Mouse (Mus musculus): ENCODE measurements around the gene Pcp4l1. TPM values are rescaled to one million over a fixed set of nuclear protein-coding genes. Genes with fewer than 3 reads are reported as not detected.

Gene Pcp4l1
- total RNA-seq, 1 experiment from 2014 or later, result 0.29 TPM

DNA sequence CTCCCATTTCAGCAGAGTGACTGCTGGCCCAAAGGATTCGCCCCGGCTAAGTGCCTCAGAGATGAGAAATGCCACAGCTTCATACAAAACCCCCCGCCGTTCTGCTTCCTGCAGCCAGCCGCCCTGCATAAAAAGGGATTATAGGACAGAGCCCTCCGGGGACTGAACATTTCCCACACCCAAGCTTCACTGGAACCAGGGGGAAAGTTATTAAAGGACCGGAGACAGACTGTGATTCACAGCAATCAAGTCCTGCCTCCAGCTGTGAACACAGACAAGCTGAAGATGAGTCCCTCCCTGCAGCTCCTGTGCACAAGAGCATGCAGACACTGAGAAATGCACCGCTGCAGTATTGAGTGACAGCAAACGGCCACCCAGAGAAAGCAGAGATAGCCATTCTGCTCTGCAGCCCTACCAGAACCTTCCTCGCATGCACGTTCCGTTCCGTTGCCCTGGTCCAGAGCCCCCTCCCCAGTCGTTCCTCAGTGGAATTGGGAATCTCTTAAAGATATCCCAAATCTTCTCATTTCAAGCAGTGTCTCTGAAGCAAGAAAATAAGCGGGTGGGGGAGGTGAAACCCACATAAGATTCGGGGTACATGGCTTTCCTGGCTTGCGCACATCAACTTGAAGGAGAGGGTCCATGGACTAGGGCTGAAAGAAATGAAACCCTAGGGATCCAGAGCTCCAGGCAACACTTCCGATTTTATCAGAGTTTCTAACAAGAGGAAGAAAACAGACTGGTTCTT is 2.8 kb downstream of the Pcp4l1 start:
- ATAC-seq (replicated peaks; ENCODE audit: insufficient number of reproducible peaks, low FRiP score, low TSS enrichment, poor library complexity, severe bottlenecking), result no peak

- ATAC-seq (replicated peaks; ENCODE audit: insufficient number of reproducible peaks, low FRiP score, low TSS enrichment, poor library complexity, severe bottlenecking), result no peak
Observed at GRCm38 (mm10) chr1:171192283-171192682, 3.8 kb downstream of the Pcp4l1 start.

DNA sequence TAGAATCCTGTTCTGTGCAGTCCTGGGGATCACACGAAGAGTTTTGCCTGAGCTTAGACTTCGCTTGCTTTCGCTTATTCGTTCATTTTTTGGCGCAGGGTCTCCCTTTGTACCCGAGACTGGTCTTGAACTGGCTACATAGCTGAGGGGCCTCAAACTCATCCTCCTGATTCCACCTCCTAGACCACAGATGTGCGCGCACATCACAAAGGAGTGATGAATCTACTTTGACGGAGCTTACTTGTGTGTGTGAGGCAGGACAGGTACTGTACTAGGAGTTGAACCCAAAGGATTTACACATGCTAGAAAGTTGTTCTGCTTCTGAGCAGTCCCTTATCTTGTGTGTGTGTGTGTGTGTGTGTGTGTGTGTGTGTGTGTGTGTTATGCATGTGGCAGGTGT is 5.2 kb downstream of the Pcp4l1 start:
- no peak for ATAC-seq (replicated peaks; ENCODE audit: insufficient number of reproducible peaks, low FRiP score, low TSS enrichment, poor library complexity, severe bottlenecking)

DNA sequence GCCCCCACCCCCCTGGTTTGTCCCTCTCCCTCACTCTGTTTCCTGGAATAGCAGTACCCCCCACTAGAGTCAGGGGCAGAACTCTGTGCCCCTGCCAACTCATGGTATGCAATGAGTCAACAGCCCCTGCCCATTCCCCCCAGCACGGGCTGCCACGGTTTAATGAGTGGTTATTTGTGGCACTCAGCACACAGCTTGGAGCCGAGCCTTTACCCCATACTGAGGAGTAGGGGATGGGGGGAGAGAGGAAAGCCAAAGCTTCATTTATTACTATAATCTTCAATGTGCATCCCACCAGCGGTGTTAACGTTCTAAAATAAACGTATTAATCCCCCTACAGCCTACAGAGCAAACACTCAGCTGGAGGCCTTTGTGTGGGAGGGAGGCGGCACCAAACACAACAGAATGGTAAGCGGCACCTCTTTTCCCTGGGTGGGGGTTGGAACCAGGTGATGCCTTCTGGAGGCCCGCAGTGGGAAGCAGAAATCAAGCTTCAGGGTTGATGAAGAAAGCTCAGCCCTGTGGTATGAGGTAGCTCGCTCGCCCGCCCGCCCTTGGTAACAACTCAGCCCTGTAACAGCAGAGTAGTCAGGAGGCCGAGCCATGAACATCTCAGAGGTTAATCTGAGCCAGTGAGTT is 6.5 kb downstream of the Pcp4l1 start:
- ATAC-seq (replicated peaks; ENCODE audit: insufficient number of reproducible peaks, low FRiP score, low TSS enrichment, poor library complexity, severe bottlenecking), result no peak

DNA sequence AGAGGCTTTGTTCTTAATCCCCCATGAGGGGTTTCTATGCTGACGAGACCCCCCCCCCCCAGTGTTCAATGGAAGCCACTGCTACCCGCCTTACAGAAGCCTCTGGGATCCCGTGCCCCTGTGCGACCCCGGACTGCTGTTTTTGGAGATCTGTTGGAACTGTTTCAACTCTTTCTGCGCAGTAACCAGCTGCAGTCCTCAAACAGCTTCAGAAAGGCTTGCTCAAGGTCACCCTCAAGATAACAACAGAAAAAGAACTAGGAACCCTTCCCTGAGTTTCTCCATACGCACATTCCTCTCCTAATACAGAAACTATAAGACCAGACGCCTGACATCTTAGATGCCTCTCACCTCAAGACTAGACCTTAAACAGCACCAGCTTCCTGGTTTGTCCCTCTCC is 7.0 kb downstream of the Pcp4l1 start:
- ATAC-seq (replicated peaks; ENCODE audit: insufficient number of reproducible peaks, low FRiP score, low TSS enrichment, poor library complexity, severe bottlenecking), result no peak

DNA sequence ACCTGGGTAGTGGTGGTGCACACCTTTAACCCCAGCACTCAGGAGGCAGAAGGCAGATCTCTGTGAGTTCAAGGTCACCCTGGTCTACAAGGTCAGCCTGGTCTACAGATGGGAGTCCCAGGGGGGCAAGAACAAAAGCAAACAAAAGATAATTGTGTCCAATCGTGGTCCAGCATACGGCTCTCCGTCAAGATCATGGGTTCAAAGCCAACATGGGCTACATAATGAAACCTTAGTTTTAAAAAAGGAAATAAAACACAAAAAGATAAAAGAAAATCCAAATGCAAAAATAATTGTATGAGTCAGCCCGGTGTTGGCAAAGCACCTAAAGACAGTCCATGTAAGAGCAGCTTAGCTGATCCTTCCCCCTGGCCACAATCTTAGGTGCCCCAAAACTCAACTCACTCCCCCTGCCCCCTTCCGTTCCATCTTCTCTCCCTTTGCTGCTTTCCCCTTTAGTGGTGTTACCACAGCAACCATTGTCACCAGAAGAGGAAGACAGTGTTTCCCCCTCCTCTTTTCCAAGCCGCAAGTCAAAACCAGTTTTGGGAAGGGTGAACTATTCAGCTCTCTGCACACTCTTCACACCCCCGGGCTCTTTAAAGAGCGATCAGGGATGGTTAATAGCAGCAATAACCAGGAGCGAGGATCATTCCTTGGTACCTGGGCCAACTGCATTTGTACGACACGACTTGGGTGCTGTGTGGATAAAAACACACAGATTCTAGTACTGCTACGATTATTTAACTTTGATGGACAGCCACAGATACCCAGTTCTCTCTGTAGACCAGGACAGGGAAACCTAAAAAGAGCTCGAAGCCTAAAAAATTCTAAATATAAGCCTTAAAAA is 8.0 kb downstream of the Pcp4l1 start:
- no peak for ATAC-seq (replicated peaks; ENCODE audit: insufficient number of reproducible peaks, low FRiP score, low TSS enrichment, poor library complexity, severe bottlenecking)

DNA sequence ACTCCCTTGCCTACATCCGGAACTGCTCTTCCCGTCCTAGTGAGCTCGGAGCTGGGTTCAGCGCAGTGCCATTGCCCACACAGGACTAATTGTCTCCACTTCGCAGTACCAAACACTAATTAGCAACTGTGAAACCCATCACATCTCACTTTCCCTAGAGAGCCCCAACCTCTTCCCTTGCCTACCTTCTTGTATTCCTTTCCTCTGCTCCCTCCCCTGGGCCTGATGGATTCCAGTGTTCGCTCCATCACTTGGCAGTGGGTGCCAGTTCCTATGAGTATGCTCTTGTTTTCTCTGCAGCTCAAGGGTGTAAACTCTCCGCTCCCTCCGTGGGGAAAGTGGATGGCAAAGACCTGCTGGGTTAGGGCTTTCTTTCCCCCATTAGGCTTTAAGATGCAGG is 10.4 kb downstream of the Pcp4l1 start:
- ATAC-seq (replicated peaks; ENCODE audit: insufficient number of reproducible peaks, low FRiP score, low TSS enrichment, poor library complexity, severe bottlenecking), result no peak

DNA sequence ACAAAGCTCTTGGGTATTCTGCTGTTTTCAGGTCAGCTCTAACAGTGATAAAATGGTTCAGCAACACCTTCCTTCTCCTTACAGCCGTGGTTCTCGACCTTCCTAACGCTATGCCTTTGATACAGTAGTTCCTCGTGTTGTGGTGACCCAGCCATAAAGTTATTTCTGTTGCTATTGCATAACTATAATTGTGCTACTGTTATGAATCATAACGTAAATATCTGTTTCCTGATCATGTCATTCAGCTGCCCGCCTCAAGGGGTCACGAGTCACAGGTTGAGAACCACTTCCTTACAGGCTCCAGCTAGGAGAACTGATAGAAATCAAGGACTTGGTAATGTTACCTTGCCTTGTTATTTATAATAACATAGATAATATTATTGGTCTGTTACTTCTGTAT is 11.8 kb downstream of the Pcp4l1 start:
- ATAC-seq (replicated peaks; ENCODE audit: insufficient number of reproducible peaks, low FRiP score, low TSS enrichment, poor library complexity, severe bottlenecking), result peak; percentile 90

- ATAC-seq (replicated peaks; ENCODE audit: insufficient number of reproducible peaks, low FRiP score, low TSS enrichment, poor library complexity, severe bottlenecking), result no peak
Observed at GRCm38 (mm10) chr1:171183620-171184019, 12.4 kb downstream of the Pcp4l1 start.

GRCm38 (mm10) chr1:171183025-171183424 is 13.0 kb downstream of the Pcp4l1 start:
- ATAC-seq (replicated peaks; ENCODE audit: insufficient number of reproducible peaks, low FRiP score, low TSS enrichment, poor library complexity, severe bottlenecking), result no peak

GRCm38 (mm10) chr1:171179487-171180171 is 16.4 kb downstream of the Pcp4l1 start:
- no peak for ATAC-seq (replicated peaks; ENCODE audit: insufficient number of reproducible peaks, low FRiP score, low TSS enrichment, poor library complexity, severe bottlenecking)

- no peak for ATAC-seq (replicated peaks; ENCODE audit: insufficient number of reproducible peaks, low FRiP score, low TSS enrichment, poor library complexity, severe bottlenecking)
Observed at GRCm38 (mm10) chr1:171172779-171173178, 23.3 kb downstream of the Pcp4l1 start.

DNA sequence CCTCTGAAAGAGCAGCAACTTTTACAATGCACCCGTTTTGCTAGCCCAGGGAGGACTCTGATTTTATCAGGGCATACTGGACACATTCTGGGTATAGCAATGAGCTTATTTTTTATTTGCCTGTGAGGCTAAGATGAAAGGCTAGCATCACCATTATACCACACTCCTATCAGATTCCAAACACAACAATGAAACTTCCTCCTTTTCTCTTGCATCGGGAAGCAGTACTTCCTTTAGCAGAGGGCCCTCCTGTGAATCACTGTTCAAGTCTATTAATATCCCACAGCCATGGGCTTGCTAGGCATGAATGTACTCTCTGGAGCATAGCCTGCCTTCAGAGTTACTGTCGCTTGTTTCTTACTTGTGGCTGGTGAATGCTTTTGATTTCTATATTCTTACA is 24.9 kb downstream of the Pcp4l1 start:
- no peak for ATAC-seq (replicated peaks; ENCODE audit: insufficient number of reproducible peaks, low FRiP score, low TSS enrichment, poor library complexity, severe bottlenecking)

GRCm38 (mm10) chr1:171169913-171170312 is 26.2 kb downstream of the Pcp4l1 start:
- ATAC-seq (replicated peaks; ENCODE audit: insufficient number of reproducible peaks, low FRiP score, low TSS enrichment, poor library complexity, severe bottlenecking), result no peak

DNA sequence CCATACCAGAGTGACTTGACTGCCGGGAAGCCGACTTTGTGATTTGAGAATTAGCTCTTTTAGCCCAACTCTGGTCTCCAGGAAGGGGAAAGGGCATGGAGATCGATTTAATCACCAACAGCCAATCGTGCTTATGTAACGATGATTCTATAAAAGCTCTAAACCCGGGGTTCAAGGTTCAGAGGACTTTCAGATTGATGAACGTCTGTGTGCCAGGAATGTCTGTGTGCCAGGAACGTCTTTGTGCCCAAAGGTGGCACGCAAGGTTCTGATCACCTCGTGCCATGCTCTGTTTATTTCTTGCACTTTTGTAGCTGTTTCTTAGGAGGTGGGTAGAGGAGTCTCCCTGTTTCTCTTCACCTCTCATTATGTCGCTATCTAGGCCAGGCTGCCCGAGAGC is 27.2 kb downstream of the Pcp4l1 start:
- ATAC-seq (replicated peaks; ENCODE audit: insufficient number of reproducible peaks, low FRiP score, low TSS enrichment, poor library complexity, severe bottlenecking), result no peak

DNA sequence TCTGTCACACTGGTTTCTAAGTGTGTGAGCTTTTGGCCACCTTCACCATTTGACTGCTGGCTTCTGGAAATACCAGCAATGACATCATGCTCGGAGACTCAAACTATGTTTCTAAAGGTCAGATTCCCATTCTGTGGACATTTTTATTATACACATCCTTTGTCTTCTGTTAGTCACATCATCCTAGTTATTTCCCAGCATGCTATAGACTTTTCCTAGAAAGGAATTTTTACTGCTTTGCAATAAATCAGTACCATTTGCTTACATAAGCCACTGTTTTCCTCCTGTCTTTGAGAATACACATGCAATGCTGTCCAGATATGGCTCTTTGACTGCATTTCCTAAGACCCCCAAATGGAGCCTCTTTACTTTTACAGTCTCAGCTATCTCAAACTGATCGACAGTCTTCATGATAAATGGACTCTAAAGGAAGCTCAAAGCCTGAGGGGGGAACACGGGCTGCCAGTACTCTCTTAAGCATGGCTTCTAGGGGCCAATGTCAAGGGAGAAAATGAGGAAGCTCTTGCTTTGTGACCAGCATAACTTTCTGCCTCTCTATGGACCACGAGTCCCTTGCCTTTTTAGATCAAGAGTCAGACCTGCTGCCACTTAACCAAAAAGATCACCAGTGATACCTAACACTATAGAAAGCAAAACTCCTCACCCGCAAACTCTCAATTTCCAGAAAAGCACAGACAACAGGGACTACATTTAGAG is 30.3 kb downstream of the Pcp4l1 start:
- ATAC-seq (replicated peaks; ENCODE audit: insufficient number of reproducible peaks, low FRiP score, low TSS enrichment, poor library complexity, severe bottlenecking), result no peak

DNA sequence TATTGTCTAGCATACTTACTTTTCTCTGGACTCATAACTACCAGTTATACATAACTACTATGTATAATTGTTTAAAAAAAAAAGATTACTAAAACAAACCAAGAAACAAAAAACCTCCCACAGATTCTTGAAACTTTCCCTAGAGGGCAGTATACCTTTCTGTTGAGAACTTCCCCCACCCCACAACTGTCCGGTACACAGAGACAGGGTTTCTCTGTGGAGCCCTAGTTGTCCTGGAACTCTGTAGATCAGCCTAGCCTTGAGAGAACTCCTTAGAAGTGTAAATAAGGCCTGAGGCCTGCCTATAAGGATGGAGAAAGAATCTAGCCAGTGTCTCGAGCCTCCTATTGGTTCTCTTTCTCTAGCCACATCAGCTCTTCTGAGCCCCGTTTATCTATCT is 31.8 kb downstream of the Pcp4l1 start:
- no peak for ATAC-seq (replicated peaks; ENCODE audit: insufficient number of reproducible peaks, low FRiP score, low TSS enrichment, poor library complexity, severe bottlenecking)

DNA sequence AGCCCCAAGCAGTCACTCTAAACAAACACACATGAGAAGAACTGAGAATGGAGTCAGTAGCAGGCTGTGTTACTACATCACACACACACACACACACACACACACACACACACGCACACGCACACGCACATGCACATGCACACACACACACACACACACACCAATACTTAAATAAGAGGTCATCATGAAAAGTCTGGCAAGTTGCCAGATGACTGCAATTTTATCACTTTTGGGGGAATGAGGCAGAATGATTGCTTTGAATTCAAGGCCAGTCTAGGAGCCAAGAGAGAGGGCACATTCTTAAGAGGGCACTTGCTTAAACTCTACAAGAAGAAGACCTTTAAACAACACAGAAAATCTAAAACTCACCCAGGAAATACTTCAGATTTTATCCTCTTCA is 33.5 kb downstream of the Pcp4l1 start:
- ATAC-seq (replicated peaks; ENCODE audit: insufficient number of reproducible peaks, low FRiP score, low TSS enrichment, poor library complexity, severe bottlenecking), result no peak
